Mouse (Mus musculus): Measurements from ENCODE around the gene Ms4a6b.
"Not testable (repeated sequence)": the region's sequence is repeated elsewhere in the genome, so short reads cannot be mapped to it uniquely, and the experiment has no call there.

Gene Ms4a6b

GRCm38 (mm10) chr19:11516246-11516645, at the start of gene Ms4a6b:
Gene Ms4a6b (plus strand): TSS chr19:11516512.
- DNase-seq (ENCODE audit: low spot score), result no peak

GRCm38 (mm10) chr19:11468361-11468760, 48.0 kb upstream of the Ms4a6b start:
- not testable (repeated sequence) for DNase-seq (ENCODE audit: low spot score)

- DNase-seq (ENCODE audit: low spot score), result not testable (repeated sequence)
Observed at GRCm38 (mm10) chr19:11469215-11469614, 47.1 kb upstream of the Ms4a6b start, which contains the start of gene Ms4a6c. Gene Ms4a6c (plus strand): TSS chr19:11469366.

- no peak for DNase-seq (ENCODE audit: low spot score)
Observed at GRCm38 (mm10) chr19:11479714-11480113, 36.6 kb upstream of the Ms4a6b start.

GRCm38 (mm10) chr19:11482684-11483083, 33.6 kb upstream of the Ms4a6b start:
- no peak for DNase-seq (ENCODE audit: low spot score)

GRCm38 (mm10) chr19:11483941-11484340, 32.4 kb upstream of the Ms4a6b start:
- DNase-seq (ENCODE audit: low spot score), result no peak

GRCm38 (mm10) chr19:11484388-11484787, 31.9 kb upstream of the Ms4a6b start:
- no peak for DNase-seq (ENCODE audit: low spot score)

GRCm38 (mm10) chr19:11485266-11485665, 31.0 kb upstream of the Ms4a6b start:
- DNase-seq (ENCODE audit: low spot score), result no peak

- DNase-seq (ENCODE audit: low spot score), result no peak
Observed at GRCm38 (mm10) chr19:11485746-11486145, 30.6 kb upstream of the Ms4a6b start, which contains the start of gene Gm8369. Gene Gm8369 (plus strand): TSS chr19:11485938.

GRCm38 (mm10) chr19:11486599-11486998, 29.7 kb upstream of the Ms4a6b start:
- DNase-seq (ENCODE audit: low spot score), result no peak

GRCm38 (mm10) chr19:11491406-11492189, 24.7 kb upstream of the Ms4a6b start:
- no peak for DNase-seq (ENCODE audit: low spot score)

- no peak for DNase-seq (ENCODE audit: low spot score)
Observed at GRCm38 (mm10) chr19:11492671-11493070, 23.6 kb upstream of the Ms4a6b start.

GRCm38 (mm10) chr19:11494519-11494918, 21.8 kb upstream of the Ms4a6b start:
- no peak for DNase-seq (ENCODE audit: low spot score)

GRCm38 (mm10) chr19:11496361-11496760, 20.0 kb upstream of the Ms4a6b start:
- DNase-seq (ENCODE audit: low spot score), result no peak

- DNase-seq (ENCODE audit: low spot score), result not testable (repeated sequence)
Observed at GRCm38 (mm10) chr19:11497300-11497699, 19.0 kb upstream of the Ms4a6b start.

GRCm38 (mm10) chr19:11500796-11501195, 15.5 kb upstream of the Ms4a6b start:
- DNase-seq (ENCODE audit: low spot score), result no peak

GRCm38 (mm10) chr19:11501326-11501725, 15.0 kb upstream of the Ms4a6b start:
- DNase-seq (ENCODE audit: low spot score), result no peak

- no peak for DNase-seq (ENCODE audit: low spot score)
Observed at GRCm38 (mm10) chr19:11504857-11505256, 11.5 kb upstream of the Ms4a6b start.

GRCm38 (mm10) chr19:11513458-11513857, 2.9 kb upstream of the Ms4a6b start:
- no peak for DNase-seq (ENCODE audit: low spot score)

- no peak for DNase-seq (ENCODE audit: low spot score)
Observed at GRCm38 (mm10) chr19:11516845-11517244, 533 bp downstream of the Ms4a6b start.

GRCm38 (mm10) chr19:11517373-11517772, 1.1 kb downstream of the Ms4a6b start:
- DNase-seq (ENCODE audit: low spot score), result not testable (repeated sequence)

- DNase-seq (ENCODE audit: low spot score), result not testable (repeated sequence)
Observed at GRCm38 (mm10) chr19:11518356-11518755, 2.0 kb downstream of the Ms4a6b start.

- DNase-seq (ENCODE audit: low spot score), result no peak
Observed at GRCm38 (mm10) chr19:11520146-11520545, 3.8 kb downstream of the Ms4a6b start.

GRCm38 (mm10) chr19:11533421-11533820, 17.1 kb downstream of the Ms4a6b start:
- no peak for DNase-seq (ENCODE audit: low spot score)
